Mouse (Mus musculus) adrenal gland, adult (tissue): ENCODE measurements at regions not wholly inside any gene's neighbourhood (a gene's known extent, or its start where the extent isn't known, plus 50 kb on each side); places are given as distances from the start of the nearest gene placed in this dataset.

Source experiments
- DNase-seq, 2 experiments: peaks; one replicate each; pipeline ENCODE4 v3.0.0; 2022 to 2023; ENCODE audit warnings: low spot score in 1 of 2; ENCODE audit not compliant: inconsistent age in 2 of 2

- DNase-seq, result no peak
These were observed 170.7 kb downstream of the Mycn start for GRCm38 (mm10) chr12:12770970-12771369.

GRCm38 (mm10) chr12:12766510-12767304, 175.0 kb downstream of the Mycn start:
- DNase-seq, result no peak

- DNase-seq, result no peak
These were observed 176.1 kb downstream of the Mycn start for GRCm38 (mm10) chr12:12765490-12766058.

- DNase-seq, result no peak
These were observed 176.7 kb downstream of the Mycn start for GRCm38 (mm10) chr12:12765055-12765454.

- DNase-seq, result no peak
These were observed 177.1 kb downstream of the Mycn start for GRCm38 (mm10) chr12:12764586-12764985.

- DNase-seq, result no peak
These were observed 185.3 kb downstream of the Mycn start for GRCm38 (mm10) chr12:12756301-12756948.

GRCm38 (mm10) chr12:12753849-12754248, 187.9 kb downstream of the Mycn start:
- no peak for DNase-seq

GRCm38 (mm10) chr12:12751670-12752426, 189.9 kb downstream of the Mycn start:
- no peak for DNase-seq

GRCm38 (mm10) chr12:12749690-12750089, 192.0 kb downstream of the Mycn start:
- no peak for DNase-seq

GRCm38 (mm10) chr12:12746852-12747454, 194.8 kb downstream of the Mycn start:
- no peak for DNase-seq

- no peak for DNase-seq
These were observed 197.2 kb downstream of the Mycn start for GRCm38 (mm10) chr12:12744492-12744891.

GRCm38 (mm10) chr12:12738631-12739331, 202.9 kb downstream of the Mycn start:
- DNase-seq, result no peak

GRCm38 (mm10) chr12:12725797-12726196, 215.9 kb downstream of the Mycn start:
- DNase-seq, result no peak

- DNase-seq, result no peak
These were observed 216.6 kb downstream of the Mycn start for GRCm38 (mm10) chr12:12725075-12725474.

GRCm38 (mm10) chr12:12723724-12724487, 217.8 kb downstream of the Mycn start:
- no peak for DNase-seq

GRCm38 (mm10) chr12:12722982-12723661, 218.6 kb downstream of the Mycn start:
- no peak for DNase-seq

- DNase-seq, result no peak
These were observed 225.0 kb downstream of the Mycn start for GRCm38 (mm10) chr12:12716691-12717090.

- DNase-seq, result no peak
These were observed 225.6 kb downstream of the Mycn start for GRCm38 (mm10) chr12:12715956-12716669.
